Mouse (Mus musculus) gastrocnemius, adult 18-20 months (tissue): Measurements from ENCODE around the gene Plk5. TPM values are rescaled to one million over a fixed set of nuclear protein-coding genes. Genes with fewer than 3 reads are reported as not detected.
A peak's percentile ranks its signal among the peaks of the same experiment; 100 is the strongest.

ENCODE experiments used
- DNase-seq: peaks from one replicate; pipeline ENCODE4 v3.0.0; 2021; ENCODE audit warnings: low spot score
- long read RNA-seq, 2 experiments: library from polyadenylated mRNA; stranded (forward); transcript quantifications; one replicate each; pipeline ENCODE4 v2.0.0; 2021
- total RNA-seq, 2 experiments: library from RNA; stranded (reverse); gene quantifications; 2 replicates each; pipeline ENCODE4 v1.2.3; 2021

The Plk5 gene
- under 1 TPM; 0.09 to 0.11 TPM for total RNA-seq
- long read RNA-seq, experiment 1: 0 reads
- long read RNA-seq, experiment 2: 0 reads

GRCm38 (mm10) chr10:80356001-80356682 is at the start of gene Plk5:
TSS of gene Plk5 (plus strand) at chr10:80356459.
- no peak for DNase-seq

GRCm38 (mm10) chr10:80311560-80311959 is 44.7 kb upstream of the Plk5 start:
- no peak for DNase-seq

DNA sequence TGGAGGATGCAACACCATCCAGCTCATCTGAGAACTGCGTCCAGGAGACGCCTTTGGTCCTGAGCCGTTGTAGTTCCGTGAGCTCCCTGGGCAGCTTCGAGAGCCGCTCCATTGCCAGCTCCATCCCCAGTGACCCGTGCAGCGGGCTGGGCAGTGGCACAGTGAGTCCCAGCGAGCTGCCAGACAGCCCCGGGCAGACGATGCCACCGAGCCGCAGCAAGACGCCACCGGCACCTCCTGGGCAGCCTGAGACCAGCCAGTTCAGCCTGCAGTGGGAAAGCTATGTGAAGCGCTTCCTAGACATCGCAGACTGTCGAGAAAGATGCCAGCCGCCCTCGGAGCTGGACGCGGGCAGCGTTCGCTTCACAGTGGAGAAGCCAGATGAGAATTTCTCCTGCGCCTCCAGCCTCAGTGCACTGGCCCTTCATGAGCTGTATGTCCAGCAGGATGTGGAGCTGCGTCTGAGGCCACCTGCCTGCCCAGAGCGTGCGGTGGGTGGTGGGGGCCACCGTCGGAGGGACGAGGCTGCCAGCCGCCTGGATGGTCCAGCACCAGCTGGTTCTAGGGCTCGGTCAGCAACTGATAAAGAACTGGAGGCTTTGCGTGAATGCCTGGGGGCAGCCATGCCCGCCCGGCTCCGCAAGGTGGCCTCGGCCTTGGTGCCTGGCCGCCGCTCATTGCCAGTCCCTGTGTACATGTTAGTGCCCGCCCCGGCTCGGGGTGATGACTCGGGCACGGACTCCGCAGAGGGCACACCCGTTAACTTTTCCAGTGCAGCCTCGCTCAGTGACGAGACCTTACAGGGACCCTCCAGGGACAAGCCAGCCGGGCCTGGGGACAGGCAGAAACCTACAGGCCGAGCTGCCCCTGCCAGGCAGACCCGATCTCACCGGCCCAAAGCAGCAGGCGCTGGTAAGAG is 43.4 kb upstream of the Plk5 start:
- no peak for DNase-seq

- DNase-seq: no peak
Measured at GRCm38 (mm10) chr10:80313627-80314201, 42.5 kb upstream of the Plk5 start.

DNA sequence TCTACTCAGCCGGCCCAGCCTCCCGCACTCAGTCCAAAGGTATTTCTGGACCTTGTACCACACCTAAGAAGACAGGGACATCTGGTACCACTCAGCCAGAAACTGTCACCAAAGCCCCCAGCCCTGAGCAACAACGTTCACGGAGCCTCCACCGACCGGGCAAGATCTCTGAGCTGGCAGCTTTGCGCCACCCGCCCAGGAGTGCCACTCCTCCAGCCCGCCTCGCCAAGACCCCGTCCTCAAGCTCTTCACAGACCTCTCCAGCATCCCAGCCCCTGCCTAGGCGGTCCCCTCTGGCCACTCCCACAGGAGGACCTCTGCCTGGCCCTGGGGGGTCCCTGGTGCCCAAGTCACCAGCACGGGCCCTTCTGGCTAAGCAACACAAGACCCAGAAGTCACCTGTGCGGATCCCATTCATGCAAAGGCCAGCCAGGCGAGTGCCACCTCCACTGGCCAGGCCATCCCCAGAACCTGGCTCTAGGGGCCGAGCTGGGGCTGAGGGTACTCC is 41.7 kb upstream of the Plk5 start:
- DNase-seq: no peak

- no peak for DNase-seq
Measured at GRCm38 (mm10) chr10:80315315-80315714, 40.9 kb upstream of the Plk5 start.

DNA sequence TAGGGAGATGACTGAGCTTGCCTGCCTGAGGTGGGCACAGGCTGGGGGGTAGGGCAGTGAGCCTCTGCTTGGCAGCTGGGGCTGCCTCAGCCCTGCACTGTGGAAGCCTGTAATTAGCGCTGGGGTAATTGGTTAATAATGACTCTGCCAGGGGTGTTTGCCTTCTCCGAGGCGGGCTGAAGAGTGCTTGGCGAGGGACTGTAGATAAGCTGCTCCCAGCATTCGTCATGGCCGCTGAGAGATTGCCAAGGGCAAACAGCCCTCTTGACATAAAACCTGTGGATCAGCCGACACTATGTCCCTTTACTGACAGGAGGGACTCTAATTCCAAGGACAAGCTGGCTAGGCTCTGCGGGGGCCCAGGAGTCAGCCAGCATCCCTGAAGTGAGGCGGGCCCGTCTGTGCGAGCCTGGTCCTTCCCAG is 39.9 kb upstream of the Plk5 start:
- DNase-seq: no peak

DNA sequence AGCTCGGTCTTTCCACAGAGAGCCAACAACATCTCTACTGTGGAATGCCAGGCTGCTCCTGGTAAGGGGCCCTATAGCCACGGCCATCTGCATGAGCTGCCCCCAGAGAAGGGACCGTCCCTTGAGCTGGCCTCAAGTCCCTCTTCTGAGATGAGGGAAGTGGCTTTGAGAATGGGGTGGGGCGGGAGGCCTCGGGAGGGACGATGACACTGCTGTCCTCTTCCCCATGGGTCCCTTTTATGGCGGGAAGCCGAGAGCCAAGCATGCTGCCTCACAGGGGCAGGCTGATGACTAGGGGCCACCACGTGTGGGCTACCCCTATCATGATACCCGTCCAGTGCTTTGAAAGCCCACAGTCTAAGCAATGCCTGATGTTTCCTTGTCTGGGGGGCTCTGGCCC is 39.2 kb upstream of the Plk5 start:
- DNase-seq: no peak

DNA sequence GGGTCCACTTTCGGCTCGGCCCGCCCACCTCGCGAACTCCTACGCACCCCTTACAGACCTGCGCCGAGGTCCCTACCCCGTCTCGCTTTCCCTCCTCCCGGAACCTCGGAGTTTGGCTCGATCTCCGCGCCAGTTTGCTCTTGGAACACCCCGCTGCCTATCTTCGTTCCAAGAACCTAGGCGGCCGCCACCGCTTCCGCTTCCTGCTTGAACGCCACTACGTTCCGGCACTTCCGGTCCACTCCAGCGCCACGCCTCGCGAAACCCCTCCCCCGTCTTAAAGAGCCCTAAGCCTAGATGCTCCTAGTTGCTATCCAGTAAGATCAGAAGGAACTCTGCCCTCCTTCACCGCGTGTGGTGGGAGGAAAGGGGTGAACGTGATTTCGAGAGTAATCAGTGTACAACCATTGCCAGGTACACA is 35.9 kb upstream of the Plk5 start, which contains the start of gene 2310011J03Rik:
TSS of gene 2310011J03Rik (minus strand) at position 198 of the 421 bp plus-strand sequence.
- peak; percentile 94 for DNase-seq

DNA sequence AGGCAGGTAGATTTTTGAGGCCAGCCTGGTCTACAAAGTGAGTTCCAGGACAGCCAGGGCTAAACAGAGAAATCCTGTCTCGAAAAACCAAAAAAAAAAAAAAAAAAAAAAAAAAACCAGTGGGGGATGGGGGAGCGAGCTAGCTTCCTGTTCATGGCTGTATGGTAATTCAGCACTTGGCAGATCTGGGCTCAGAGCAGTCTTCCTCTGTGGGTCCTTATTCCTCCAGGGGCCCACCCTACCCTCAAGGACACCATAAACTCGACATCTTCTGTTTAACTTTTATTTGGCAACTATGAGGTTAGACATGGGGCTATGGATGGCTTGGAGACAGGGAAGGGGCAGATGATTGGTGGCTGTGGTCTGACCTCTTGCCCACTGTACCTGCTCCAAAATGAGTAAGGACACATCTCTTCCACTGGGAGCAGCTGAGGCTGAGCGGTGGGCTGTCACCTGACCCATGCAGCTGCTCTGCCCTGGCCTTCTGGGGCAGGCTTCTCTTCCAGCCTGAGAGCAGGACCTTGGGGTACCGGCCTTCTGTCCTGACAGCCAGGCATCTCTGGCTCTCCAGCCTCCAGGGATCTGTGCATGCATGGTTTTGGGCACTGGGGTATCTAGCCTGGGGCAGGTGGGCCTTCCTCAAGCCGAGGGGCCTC is 35.1 kb upstream of the Plk5 start:
- DNase-seq: no peak

- no peak for DNase-seq
Measured at GRCm38 (mm10) chr10:80321670-80322581, 34.3 kb upstream of the Plk5 start.

DNA sequence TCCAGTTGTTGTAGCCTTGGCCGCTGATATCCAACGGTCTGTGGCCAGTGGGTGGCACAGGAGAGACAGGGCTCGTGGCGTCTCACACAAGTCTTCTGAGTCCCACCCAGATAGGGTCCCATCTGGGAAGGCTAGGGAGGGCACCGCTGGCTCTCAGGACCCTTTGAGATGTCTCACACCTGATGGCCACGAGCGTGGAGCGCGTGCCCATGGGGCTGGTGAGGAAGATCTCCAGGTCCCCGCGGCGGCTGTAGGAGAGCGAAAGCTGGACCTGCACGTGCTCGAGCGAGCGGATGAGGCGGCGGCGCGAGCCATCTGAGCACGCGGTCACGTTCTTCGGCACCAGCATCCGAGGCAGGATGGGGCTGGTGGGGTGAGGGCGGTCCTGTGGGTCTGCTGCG is 33.4 kb upstream of the Plk5 start:
- no peak for DNase-seq

DNA sequence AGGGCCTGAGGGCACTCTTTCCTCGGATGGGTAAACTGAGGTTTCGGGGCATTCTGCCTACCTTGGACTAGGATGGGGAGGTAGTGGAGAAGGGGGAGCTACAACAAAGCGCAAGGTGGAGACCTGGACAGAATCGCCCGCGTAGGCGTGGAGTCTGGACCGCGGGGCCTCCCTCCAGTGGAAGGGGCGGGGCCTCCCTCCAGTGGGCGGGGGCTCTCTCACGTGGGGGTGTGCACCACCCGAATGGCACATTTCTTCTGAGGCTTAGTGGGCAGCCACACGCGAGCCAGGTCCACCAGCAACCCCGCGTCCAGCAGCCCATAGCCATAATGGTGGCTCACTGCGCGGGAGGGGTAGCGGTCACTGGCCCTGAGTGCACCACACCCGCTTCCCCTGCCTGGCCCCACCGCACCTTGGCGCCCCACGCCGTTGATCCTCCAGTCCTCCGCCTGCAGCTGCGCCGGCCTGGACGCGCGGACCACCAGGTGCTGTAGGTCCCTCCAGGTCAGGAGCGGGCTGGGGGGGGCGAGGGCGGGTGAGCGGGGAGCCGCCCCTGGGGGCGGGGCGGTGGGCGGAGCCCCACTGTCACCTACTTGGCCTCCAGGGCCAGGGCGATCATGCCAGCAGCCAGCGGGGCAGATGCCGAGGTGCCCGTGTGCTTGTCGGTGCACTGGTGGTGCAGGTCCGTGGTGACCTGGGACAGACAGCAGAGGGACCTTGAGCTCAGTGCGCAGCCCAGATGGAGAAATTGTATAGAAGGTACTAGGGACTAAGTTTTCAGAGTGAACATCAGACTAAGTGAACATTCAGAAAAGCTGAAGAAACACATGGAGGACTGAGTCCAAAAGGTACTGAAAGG is 32.8 kb upstream of the Plk5 start:
- peak; percentile 72 for DNase-seq

GRCm38 (mm10) chr10:80324120-80325037 is 31.9 kb upstream of the Plk5 start:
- no peak for DNase-seq

GRCm38 (mm10) chr10:80325045-80325444 is 31.2 kb upstream of the Plk5 start:
- DNase-seq: no peak

DNA sequence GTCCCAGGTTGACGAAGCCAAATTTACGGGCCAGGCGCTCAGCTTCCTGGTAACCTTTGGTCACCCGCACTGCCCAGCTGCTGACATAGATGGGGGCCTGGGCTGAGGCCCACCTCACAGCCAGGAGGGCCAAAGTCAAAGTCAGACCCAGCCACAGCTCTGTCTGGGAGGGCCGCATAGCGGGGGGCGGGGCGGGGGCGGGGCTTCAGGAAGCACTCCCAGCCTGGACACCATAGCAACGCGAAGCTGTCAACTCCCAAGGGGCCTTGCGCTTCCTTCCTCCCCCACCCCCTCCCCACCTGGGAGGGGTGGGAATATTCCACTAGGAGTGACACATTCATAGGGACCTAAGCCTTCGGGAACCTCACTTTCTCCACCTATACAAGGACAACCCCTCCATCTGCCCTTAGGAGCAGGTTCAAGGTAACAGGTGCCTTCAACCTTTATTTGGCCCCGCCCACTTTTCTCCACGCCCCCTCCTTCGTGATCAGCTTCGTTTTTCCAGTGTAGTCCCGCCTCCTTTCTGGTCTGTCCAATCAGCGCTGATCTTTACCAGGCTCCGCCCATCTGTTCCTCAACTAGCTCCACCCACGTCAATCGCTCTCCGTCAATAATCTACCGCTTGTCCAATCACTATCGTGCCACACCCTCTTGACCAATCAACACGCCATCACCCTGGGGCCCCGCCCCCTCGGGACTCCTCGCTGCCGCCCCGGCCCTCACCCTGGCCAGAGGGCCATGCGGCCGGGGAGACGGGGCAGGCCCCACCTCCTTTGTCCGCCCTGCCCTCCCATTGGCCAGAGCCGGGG is 26.8 kb upstream of the Plk5 start, which contains the start of the genes Pcsk4 and Reep6:
TSS of gene Pcsk4 (minus strand) at position 226 of the 809 bp plus-strand sequence.
TSS of gene Reep6 (plus strand) at position 681 of the 809 bp plus-strand sequence.
- peak; percentile 97 for DNase-seq

DNA sequence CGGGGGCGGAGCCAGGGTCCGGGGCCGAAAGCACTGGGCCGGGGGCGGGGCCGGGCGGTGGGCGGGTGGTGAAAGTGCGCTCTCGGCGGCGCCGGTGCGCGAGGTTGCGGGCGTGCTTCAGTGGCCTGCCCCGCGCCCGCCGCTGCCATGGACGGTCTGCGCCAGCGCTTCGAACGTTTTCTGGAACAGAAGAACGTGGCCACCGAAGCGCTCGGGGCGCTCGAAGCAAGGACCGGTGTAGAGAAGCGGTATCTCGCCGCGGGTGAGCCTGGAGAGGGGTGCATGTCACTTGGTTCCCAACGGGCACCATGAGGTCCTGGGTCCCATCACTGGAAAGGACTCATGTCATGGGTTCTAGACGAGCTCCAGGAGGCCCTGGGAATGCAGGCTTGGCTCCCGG is 26.2 kb upstream of the Plk5 start:
- no peak for DNase-seq
